Comparison of ENCODE assay signal across 30 mouse cellular contexts in the genomic region with DNA sequence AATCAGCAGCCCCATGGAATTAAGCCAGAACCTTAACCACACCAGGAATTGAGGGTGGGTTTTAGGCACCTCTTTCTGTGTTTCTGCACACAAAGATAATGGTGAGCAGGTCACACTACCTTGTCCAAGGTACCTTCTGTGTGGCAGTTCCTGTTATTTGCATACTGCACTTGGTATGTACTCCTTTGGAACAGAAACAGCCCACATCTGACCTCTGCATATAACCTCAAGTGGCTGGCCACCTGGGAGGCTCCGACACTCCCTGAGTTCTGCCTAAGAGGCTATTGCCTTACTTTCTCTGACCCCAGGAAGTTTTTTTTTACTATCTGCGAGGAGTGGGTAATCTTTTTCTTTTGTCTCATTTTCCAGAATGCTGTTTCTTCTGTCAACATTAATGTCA.
DNase-seq lines count a peak whose midpoint lies in the region; ATAC-seq lines count a peak whose summit lies in the region.
"Had no signal": no experiment of that assay in that cellular context is flagged by ENCODE, and none has a peak within 500 bp of the region (broad histone marks: within the 10 kb centered on the region; RNA-seq: fewer than 3 reads in every experiment).

No protein-coding gene starts in this region.

- peak; percentile 71 for ATAC-seq in lung, embryonic 16.5 days (ENCODE audit: low read depth)
- ATAC-seq in hindbrain, embryonic 16.5 days, result no peak
- ATAC-seq: activated CD4-positive, CD25-positive, alpha-beta regulatory T cell, adult 4 months; forebrain, embryonic 15.5 days; Patski had no signal

- no peaks in the 10 kb centered on the region; the same call in 1 of the 2 replicates for H3K4me1 ChIP-seq in lung, embryonic 16.5 days (replicated peaks; ENCODE audit: control insufficient read depth, insufficient read depth, low read length)
- H3K4me1 ChIP-seq in hindbrain, embryonic 16.5 days (ENCODE audit: control insufficient read depth, insufficient read depth, low read depth, low read length), result no peaks in the 10 kb centered on the region
- H3K4me1 ChIP-seq: embryonic facial prominence, embryonic 13.5 days; forebrain, embryonic 12.5 days; forebrain, embryonic 15.5 days had no signal

- no peaks in the 10 kb centered on the region for H3K36me3 ChIP-seq in lung, embryonic 16.5 days (ENCODE audit: control insufficient read depth, insufficient read depth, low read length)
- no peaks in the 10 kb centered on the region for H3K36me3 ChIP-seq in hindbrain, embryonic 16.5 days (ENCODE audit: control insufficient read depth, insufficient read depth, low read length)
- H3K36me3 ChIP-seq: embryonic facial prominence, embryonic 10.5 days; embryonic facial prominence, embryonic 13.5 days; forebrain, embryonic 12.5 days; forebrain, embryonic 15.5 days; G1E; heart, embryonic 10.5 days; heart, embryonic 13.5 days had no signal

- no peaks in the 10 kb centered on the region for H3K27me3 ChIP-seq in lung, embryonic 16.5 days (ENCODE audit: control insufficient read depth, insufficient read depth, low read depth, low read length)
- H3K27me3 ChIP-seq in hindbrain, embryonic 16.5 days (replicated peaks; ENCODE audit: control insufficient read depth, insufficient read depth, low read length), result no peaks in the 10 kb centered on the region
- H3K27me3 ChIP-seq: CH12.LX; embryonic facial prominence, embryonic 13.5 days; forebrain, embryonic 12.5 days; forebrain, embryonic 15.5 days; heart, embryonic 13.5 days; Patski had no signal

- H3K27ac ChIP-seq in lung, embryonic 16.5 days (ENCODE audit: low read length), result peak overlapping the region; percentile 71
- H3K27ac ChIP-seq in hindbrain, embryonic 16.5 days (ENCODE audit: low read depth, low read length), result no peak overlapping the region
- H3K27ac ChIP-seq: embryonic facial prominence, embryonic 10.5 days; embryonic facial prominence, embryonic 13.5 days; forebrain, embryonic 12.5 days; forebrain, embryonic 15.5 days; heart, embryonic 10.5 days; heart, embryonic 13.5 days; hindbrain, embryonic 14.5 days had no signal

- H3K9ac ChIP-seq in lung, embryonic 16.5 days (ENCODE audit: low read length), result no peak overlapping the region
- H3K9ac ChIP-seq in hindbrain, embryonic 16.5 days (ENCODE audit: low read depth, low read length), result no peak overlapping the region
- H3K9ac ChIP-seq: embryonic facial prominence, embryonic 13.5 days; forebrain, embryonic 12.5 days; forebrain, embryonic 15.5 days; heart, embryonic 13.5 days; hindbrain, embryonic 14.5 days had no signal

- H3K9me3 ChIP-seq in lung, embryonic 16.5 days (ENCODE audit: control insufficient read depth, low read length), result no peaks in the 10 kb centered on the region
- H3K9me3 ChIP-seq in hindbrain, embryonic 16.5 days (ENCODE audit: control insufficient read depth, low read length), result no peaks in the 10 kb centered on the region
- H3K9me3 ChIP-seq: embryonic facial prominence, embryonic 10.5 days; embryonic facial prominence, embryonic 13.5 days; forebrain, embryonic 12.5 days; forebrain, embryonic 15.5 days; G1E; heart, embryonic 10.5 days; heart, embryonic 13.5 days had no signal

- H3K4me2 ChIP-seq in lung, embryonic 16.5 days (ENCODE audit: low read depth, low read length), result no peak overlapping the region
- no peak overlapping the region for H3K4me2 ChIP-seq in hindbrain, embryonic 16.5 days (ENCODE audit: low read length)
- H3K4me2 ChIP-seq: embryonic facial prominence, embryonic 13.5 days; forebrain, embryonic 12.5 days; forebrain, embryonic 15.5 days; heart, embryonic 13.5 days; hindbrain, embryonic 14.5 days had no signal

- WGBS in lung, embryonic 16.5 days, result 30% methylated on average over 2 of the region's 2 CpGs
- WGBS in hindbrain, embryonic 16.5 days, result 68% methylated on average over 2 of the region's 2 CpGs

- DNase-seq in lung, adult 18-20 months, result peak; percentile 26 to 41
- no peak for DNase-seq in lung, postnatal 14 days
- no peak for DNase-seq in lung, postnatal 10 days
- peak; percentile 18 for DNase-seq in lung, postnatal 36 days
- DNase-seq: adrenal gland, adult 8-10 months; adrenal gland, postnatal 25 days; B cell, adult 2 months; cerebellum, adult 11-12 months; cerebellum, adult 8-10 months; cerebellum, postnatal 10 days; cerebellum, postnatal 36 days; embryo, embryonic 11 days; gastrocnemius, postnatal 14 days; heart, adult 18-20 months; heart, postnatal 14 days; heart, postnatal 4 days had no signal

- no peak overlapping the region for H3K4me3 ChIP-seq in lung, embryonic 16.5 days (ENCODE audit: low read length)
- H3K4me3 ChIP-seq in hindbrain, embryonic 16.5 days (ENCODE audit: low read length), result no peak overlapping the region
- H3K4me3 ChIP-seq: embryonic facial prominence, embryonic 10.5 days; embryonic facial prominence, embryonic 13.5 days; erythroblast, embryonic 14.5 days; forebrain, embryonic 12.5 days; forebrain, embryonic 15.5 days; heart, embryonic 10.5 days; heart, embryonic 13.5 days had no signal

Comparison
In these comparisons a context has a peak if more than half of its experiments do, and no peak if none do; other contexts are left out.
1. DNase-seq: peak in lung, adult 18-20 months (2 of 2) and lung, postnatal 36 days (single experiment); none in lung, postnatal 14 days (single experiment) and lung, postnatal 10 days (single experiment).